Mouse (Mus musculus) testis, adult 2 months (tissue): ENCODE measurements around the gene C1qtnf1. TPM values are rescaled to one million over a fixed set of nuclear protein-coding genes. Genes with fewer than 3 reads are reported as not detected.
A peak's percentile ranks its signal among the peaks of the same experiment; 100 is the strongest.

Source experiments
- H3K27ac ChIP-seq: fragments of 200-500 bp; 2 replicates; pipeline ENCODE4 v1.5.1; 2012; ENCODE audit warnings: low read depth, low read length; ENCODE audit not compliant: control insufficient read depth, insufficient read depth
- H3K27me3 ChIP-seq: fragments of 200-500 bp; 2 replicates; pipeline ENCODE4 v1.6.1; 2012; ENCODE audit warnings: mild to moderate bottlenecking, low read length, moderate library complexity; ENCODE audit not compliant: control insufficient read depth, insufficient read depth
- H3K36me3 ChIP-seq: fragments of 200-500 bp; 2 replicates; pipeline ENCODE4 v1.6.1; 2012; ENCODE audit warnings: mild to moderate bottlenecking, low read length; ENCODE audit not compliant: control insufficient read depth, insufficient read depth
- H3K4me1 ChIP-seq: fragments of 200-500 bp; 2 replicates; pipeline ENCODE4 v1.6.1; 2012; ENCODE audit warnings: low read length; ENCODE audit not compliant: control insufficient read depth, insufficient read depth
- H3K4me3 ChIP-seq: fragments of 200-500 bp; 2 replicates; pipeline ENCODE4 v1.5.1; 2012; ENCODE audit warnings: low read depth, mild to moderate bottlenecking, low read length, moderate library complexity, mixed read lengths; ENCODE audit not compliant: control insufficient read depth
- CTCF ChIP-seq: fragments of 200-500 bp; IDR thresholded peaks from 2 replicates; pipeline ENCODE4 v1.5.1; 2012; ENCODE audit warnings: low read depth, mild to moderate bottlenecking, inconsistent platforms, low read length, moderate library complexity; ENCODE audit not compliant: control insufficient read depth, insufficient read depth, insufficient replicate concordance
- POLR2A ChIP-seq: fragments of 200-500 bp; IDR thresholded peaks from 2 replicates; pipeline ENCODE4 v1.6.1; 2012; ENCODE audit warnings: low read depth, mild to moderate bottlenecking, inconsistent platforms, low read length, moderate library complexity; ENCODE audit not compliant: control insufficient read depth
- polyA plus RNA-seq: library from polyadenylated mRNA; depleted of rRNA; stranded (reverse); fragments of >200 nt; gene quantifications from 2 replicates; pipeline ENCODE4 v1.2.3, GENCODE M21; 2012

The C1qtnf1 gene
- polyA plus RNA-seq, 1 experiment: 2.5 TPM

DNA sequence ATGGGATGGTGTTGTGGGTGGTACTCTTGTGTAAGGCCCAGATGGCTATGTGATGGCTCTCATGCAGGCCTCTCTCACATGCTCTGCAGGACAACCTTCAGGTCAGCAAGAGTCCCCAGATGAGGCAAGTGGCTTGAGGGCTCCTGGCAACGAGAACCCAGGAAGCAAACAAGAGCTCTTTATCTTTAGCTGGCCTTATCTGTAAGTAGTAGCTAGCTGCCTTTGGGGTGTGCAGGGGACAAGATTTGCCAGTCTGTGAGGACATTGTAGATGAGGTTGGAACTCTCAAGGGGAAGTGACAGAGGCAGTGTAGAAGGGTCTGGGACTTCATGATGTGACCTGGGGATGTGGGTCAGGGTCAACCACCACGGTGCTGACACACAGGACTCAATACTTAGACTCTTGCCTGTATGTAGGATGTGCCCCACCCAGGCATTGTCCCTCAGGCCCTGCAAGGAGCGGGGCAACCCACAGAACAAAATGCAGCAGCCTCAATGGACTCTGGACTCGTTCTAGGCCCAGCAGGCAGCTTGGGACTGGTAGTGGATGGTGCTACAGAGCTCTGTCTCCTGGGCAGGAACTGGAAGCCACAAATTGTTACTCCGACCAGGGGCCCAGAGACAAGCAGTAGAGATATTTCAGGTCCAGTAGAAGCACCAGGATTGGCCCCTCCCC, 28.0 kb upstream of the C1qtnf1 start:
- Histone ChIP-seq H3K27ac (no peak overlapping the region), H3K4me1 (no peaks in the 10 kb centered on the region)

DNA sequence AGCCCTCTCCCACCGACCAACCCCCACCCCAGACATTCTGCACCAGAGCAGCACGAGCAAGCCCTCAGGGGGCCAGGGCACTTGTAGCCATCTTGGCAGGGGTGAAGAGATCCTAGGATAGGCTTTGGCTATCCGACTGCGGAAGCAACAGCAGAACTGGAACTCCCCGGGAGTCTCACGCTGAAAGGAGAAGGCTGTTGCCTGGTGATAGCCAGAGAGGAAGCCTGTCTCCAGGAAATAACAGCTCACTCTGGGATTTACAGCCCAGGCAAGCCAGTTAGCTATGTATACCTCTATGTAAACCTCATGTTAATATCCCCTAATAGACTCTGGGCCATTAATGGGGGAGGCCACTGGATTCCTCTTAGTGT, 27.5 kb upstream of the C1qtnf1 start:
- no peaks in the 10 kb centered on the region for H3K4me1 ChIP-seq
- H3K4me3 ChIP-seq: no peak overlapping the region
- TF ChIP-seq CTCF (no peak), POLR2A (no peak)
- H3K36me3 ChIP-seq: no peaks in the 10 kb centered on the region
- H3K27me3 ChIP-seq: no peaks in the 10 kb centered on the region
- H3K27ac ChIP-seq: no peak overlapping the region

More for the DNA sequence above, 28.0 kb upstream of the C1qtnf1 start:
- H3K27me3 ChIP-seq: no peaks in the 10 kb centered on the region
- H3K36me3 ChIP-seq: no peaks in the 10 kb centered on the region
- TF ChIP-seq POLR2A (no peak), CTCF (no peak)
- H3K4me3 ChIP-seq: no peak overlapping the region

DNA sequence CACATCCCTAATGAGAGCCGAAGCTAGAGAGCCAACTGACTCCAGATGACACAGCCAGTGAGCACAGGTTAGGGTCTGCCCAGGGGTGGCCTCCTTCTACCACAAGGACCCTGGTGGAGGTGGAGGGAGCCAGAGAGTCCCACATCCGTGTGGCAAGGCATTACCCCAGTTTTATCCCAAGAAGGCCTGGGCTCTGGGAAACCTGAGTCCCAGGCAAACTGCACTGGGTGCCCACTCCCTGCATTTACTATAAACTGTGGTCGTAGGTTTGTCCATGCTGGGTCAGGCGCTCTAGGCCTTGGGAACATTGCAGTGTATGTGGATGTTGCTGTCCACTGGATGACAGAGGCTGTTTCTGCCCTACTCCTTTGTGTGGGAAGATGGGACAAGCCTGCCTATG, 26.8 kb upstream of the C1qtnf1 start:
- no peaks in the 10 kb centered on the region for H3K27me3 ChIP-seq
- H3K4me3 ChIP-seq: no peak overlapping the region
- H3K4me1 ChIP-seq: no peaks in the 10 kb centered on the region
- H3K27ac ChIP-seq: no peak overlapping the region
- H3K36me3 ChIP-seq: no peaks in the 10 kb centered on the region
- TF ChIP-seq POLR2A (no peak), CTCF (no peak)

DNA sequence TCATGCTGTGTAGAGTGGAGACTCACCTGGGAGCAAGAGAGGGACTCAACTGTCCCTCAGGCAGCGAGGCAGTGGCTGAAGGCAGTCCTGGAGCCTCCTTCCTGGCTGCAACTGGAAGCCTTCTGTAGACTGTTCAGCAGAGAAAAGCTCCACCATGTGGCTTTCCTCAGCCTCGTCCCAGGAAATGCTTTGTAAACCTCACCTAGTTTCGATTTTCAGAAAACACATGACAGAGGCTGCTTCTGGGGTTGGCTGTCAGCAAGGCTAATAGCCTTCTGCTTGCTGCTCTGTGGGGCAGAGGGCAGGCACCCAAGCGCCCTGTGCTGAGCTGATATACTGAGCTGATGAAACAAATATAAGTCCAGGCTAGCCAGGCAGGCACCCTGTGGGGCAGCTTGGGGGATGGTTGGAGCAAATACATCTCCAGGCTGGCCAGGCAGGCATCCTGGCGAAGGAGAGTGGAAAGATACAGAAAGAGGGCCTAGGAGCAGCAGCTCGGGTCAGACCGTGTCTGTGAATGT, 26.2 kb upstream of the C1qtnf1 start, which contains the start of gene Lgals3bp:
Gene Lgals3bp, minus strand, starts transcription at position 333 of the 521 bp plus-strand sequence.
- no peaks in the 10 kb centered on the region for H3K4me1 ChIP-seq
- no peaks in the 10 kb centered on the region; the same call in 1 of the 2 replicates for H3K36me3 ChIP-seq
- H3K27ac ChIP-seq: peak within 1 kb of the TSS; percentile 41; the same call in 1 of the 2 replicates
- no peak within 1 kb of the TSS for H3K4me3 ChIP-seq
- no peaks in the 10 kb centered on the region for H3K27me3 ChIP-seq
- peak; percentile 10 for TF ChIP-seq POLR2A
- no peak for TF ChIP-seq CTCF

DNA sequence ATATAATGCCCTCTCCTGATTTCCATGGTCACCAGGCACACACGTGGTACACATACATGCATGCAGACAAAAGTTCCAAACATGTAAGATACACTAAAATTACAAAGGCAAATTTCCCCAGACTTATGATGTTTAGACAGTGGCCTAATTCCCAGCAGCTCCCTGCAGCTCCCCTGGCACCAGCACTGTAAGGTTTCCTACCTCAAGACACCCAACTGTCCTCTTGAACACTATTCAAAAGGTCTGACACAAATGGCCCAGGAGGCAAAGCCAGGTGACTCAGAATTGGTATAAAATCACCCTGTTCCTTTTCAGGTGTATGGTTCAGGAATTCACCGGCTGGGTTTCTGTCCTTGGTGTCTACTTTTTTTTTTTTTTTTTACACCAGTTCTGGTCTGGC, 24.8 kb upstream of the C1qtnf1 start:
- H3K4me1 ChIP-seq: no peaks in the 10 kb centered on the region
- TF ChIP-seq POLR2A (no peak), CTCF (no peak)
- H3K36me3 ChIP-seq: no peaks in the 10 kb centered on the region; the same call in 1 of the 2 replicates
- no peak overlapping the region for H3K27ac ChIP-seq
- no peaks in the 10 kb centered on the region for H3K27me3 ChIP-seq
- H3K4me3 ChIP-seq: no peak overlapping the region

DNA sequence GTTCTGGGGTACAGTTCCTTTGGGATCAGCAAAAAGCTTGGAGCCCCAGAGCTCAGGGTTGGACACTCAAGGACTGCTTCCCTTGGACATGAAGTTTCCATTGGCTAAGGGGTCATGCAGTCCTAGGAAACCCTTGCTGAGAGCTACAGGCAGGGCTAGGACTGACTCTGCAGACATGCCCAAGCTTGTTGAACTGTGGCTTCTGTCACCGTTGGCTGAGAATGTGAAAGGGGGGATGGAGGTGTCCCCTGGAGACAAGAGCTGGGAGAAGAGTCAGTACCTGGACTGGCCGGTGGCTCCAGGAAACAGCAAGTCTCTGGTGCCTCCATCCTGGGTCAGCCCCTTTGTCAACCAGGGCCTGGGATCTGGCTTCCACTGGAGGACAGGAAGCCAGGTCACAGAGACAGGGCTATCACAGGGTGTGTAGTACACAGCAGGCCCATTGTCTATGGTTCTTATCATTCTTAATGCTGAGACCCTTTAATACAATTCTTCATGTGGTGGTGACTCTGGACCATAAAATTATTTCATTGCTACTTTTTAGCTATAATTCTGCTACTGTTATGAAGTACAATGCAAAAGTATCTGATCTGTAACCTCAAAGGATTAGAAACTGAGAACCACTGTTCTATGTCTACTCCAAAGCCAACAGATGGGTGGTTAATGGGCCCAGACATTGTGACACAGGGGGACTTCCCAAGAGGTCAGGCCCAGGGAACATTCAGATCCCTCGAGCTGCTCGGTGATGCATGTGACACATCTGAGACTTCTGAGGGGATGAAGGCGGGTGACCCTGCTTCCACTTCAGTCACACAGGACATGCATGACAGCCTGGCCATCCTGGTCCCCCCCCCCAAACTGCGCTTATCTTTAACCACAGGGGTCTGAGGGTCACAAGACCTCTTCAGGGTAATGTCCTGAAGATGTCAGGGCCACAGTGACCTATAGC, 23.8 kb upstream of the C1qtnf1 start:
- no peaks in the 10 kb centered on the region; the same call in 1 of the 2 replicates for H3K36me3 ChIP-seq
- H3K4me1 ChIP-seq: no peaks in the 10 kb centered on the region
- H3K4me3 ChIP-seq: no peak overlapping the region
- no peak overlapping the region for H3K27ac ChIP-seq
- no peak for TF ChIP-seq POLR2A
- no peak for TF ChIP-seq CTCF
- no peaks in the 10 kb centered on the region for H3K27me3 ChIP-seq

DNA sequence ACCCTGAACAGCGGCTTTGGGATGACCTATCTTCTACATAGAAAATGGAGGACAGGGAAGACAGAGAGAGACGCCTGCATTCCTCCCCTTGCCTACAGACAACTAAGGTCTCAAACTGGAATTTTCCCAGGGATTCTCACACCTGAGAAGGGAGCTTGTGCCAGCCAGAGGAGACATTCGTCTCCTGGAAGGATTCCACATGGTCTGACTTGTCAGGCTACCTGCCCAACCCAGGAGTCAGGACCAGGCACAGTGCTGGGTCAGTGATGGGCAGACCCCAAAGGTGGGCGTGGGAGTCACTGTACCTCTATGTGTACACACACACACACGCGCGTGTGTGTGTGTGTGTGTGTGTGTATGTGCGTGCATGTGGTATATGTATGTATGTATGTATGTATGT, 22.7 kb upstream of the C1qtnf1 start:
- H3K4me1 ChIP-seq: no peaks in the 10 kb centered on the region
- H3K27ac ChIP-seq: no peak overlapping the region
- no peaks in the 10 kb centered on the region for H3K27me3 ChIP-seq
- no peak overlapping the region for H3K4me3 ChIP-seq
- no peaks in the 10 kb centered on the region; the same call in 1 of the 2 replicates for H3K36me3 ChIP-seq
- TF ChIP-seq CTCF: no peak
- TF ChIP-seq POLR2A: no peak
